Mouse (Mus musculus): ENCODE results near the gene Actr8. TPM values are rescaled to one million over a fixed set of nuclear protein-coding genes. Genes with fewer than 3 reads are reported as not detected.
A peak's percentile ranks its signal among the peaks of the same experiment; 100 is the strongest.

Actr8 gene
- 20.1 and 21.6 TPM in 2 replicates for polyA plus RNA-seq (2015; fragmentation: Nextera tagmentation; extraction: Ambion mirVana)

- Histone ChIP-seq H3K9ac (ENCODE audit: low read depth, low read length) (peak within 1 kb of the TSS; percentile 88), H3K4me1 (replicated peaks; ENCODE audit: control insufficient read depth, insufficient read depth, low read length) (no peaks in the 10 kb centered on the region), H3K27ac (ENCODE audit: low read depth, low read length) (peak within 1 kb of the TSS; percentile 91), H3K27me3 (replicated peaks; ENCODE audit: control insufficient read depth, insufficient read depth, low read length) (no peaks in the 10 kb centered on the region), H3K4me2 (replicated peaks; ENCODE audit: low read depth) (peak within 1 kb of the TSS; percentile 75), H3K4me3 (ENCODE audit: low read depth, low read length) (peak within 1 kb of the TSS; percentile 89), H3K36me3 (ENCODE audit: control insufficient read depth, insufficient read depth) (peaks cover 51% of the 10 kb centered on the region), H3K9me3 (ENCODE audit: control insufficient read depth) (no peaks in the 10 kb centered on the region)
- TF ChIP-seq CTCF (IDR thresholded peaks at IDR 0.05; ENCODE audit: low read depth): no peak
- WGBS: under 1% methylated on average over 44 of the region's 44 CpGs
- ATAC-seq: peak; percentile 88
Observed at GRCm38 (mm10) chr14:29978254-29979204, at the start of gene Actr8. Gene Actr8 (plus strand): TSS chr14:29978337.

- H3K9me3 ChIP-seq (ENCODE audit: control insufficient read depth): no peaks in the 10 kb centered on the region
- H3K4me3 ChIP-seq (ENCODE audit: low read depth, low read length): no peak overlapping the region
- H3K27me3 ChIP-seq (replicated peaks; ENCODE audit: control insufficient read depth, insufficient read depth, low read length): no peaks in the 10 kb centered on the region
- no peaks in the 10 kb centered on the region for H3K36me3 ChIP-seq (ENCODE audit: control insufficient read depth, insufficient read depth)
- ATAC-seq: no peak
- no peak overlapping the region for H3K4me2 ChIP-seq (replicated peaks; ENCODE audit: low read depth)
- no peak overlapping the region for H3K9ac ChIP-seq (ENCODE audit: low read depth, low read length)
- no peaks in the 10 kb centered on the region for H3K4me1 ChIP-seq (replicated peaks; ENCODE audit: control insufficient read depth, insufficient read depth, low read length)
- H3K27ac ChIP-seq (ENCODE audit: low read depth, low read length): no peak overlapping the region
- no peak for TF ChIP-seq CTCF (IDR thresholded peaks at IDR 0.05; ENCODE audit: low read depth)
- 84% methylated on average over 4 of the region's 4 CpGs for WGBS
Observed at GRCm38 (mm10) chr14:29928966-29929365, 49.2 kb upstream of the Actr8 start.

- no peak for ATAC-seq
- no peak overlapping the region for H3K4me3 ChIP-seq (ENCODE audit: low read depth, low read length)
Observed at GRCm38 (mm10) chr14:29935516-29935915, 42.6 kb upstream of the Actr8 start.

GRCm38 (mm10) chr14:29937466-29937865, 40.7 kb upstream of the Actr8 start:
- TF ChIP-seq CTCF (IDR thresholded peaks at IDR 0.05; ENCODE audit: low read depth): peak; percentile 45
- no peak for ATAC-seq
- Histone ChIP-seq H3K4me2 (replicated peaks; ENCODE audit: low read depth) (no peak overlapping the region), H3K9ac (ENCODE audit: low read depth, low read length) (no peak overlapping the region), H3K4me1 (replicated peaks; ENCODE audit: control insufficient read depth, insufficient read depth, low read length) (no peaks in the 10 kb centered on the region), H3K9me3 (ENCODE audit: control insufficient read depth) (no peaks in the 10 kb centered on the region), H3K27me3 (replicated peaks; ENCODE audit: control insufficient read depth, insufficient read depth, low read length) (0 out of 2 replicates have a peak, but pooled peaks cover 6% of the 10 kb centered on the region), H3K27ac (ENCODE audit: low read depth, low read length) (no peak overlapping the region), H3K4me3 (ENCODE audit: low read depth, low read length) (no peak overlapping the region), H3K36me3 (ENCODE audit: control insufficient read depth, insufficient read depth) (no peaks in the 10 kb centered on the region)
- WGBS: 86% methylated on average over 15 of the region's 15 CpGs

More at GRCm38 (mm10) chr14:29935516-29935915, 42.6 kb upstream of the Actr8 start:
- Histone ChIP-seq H3K4me1 (replicated peaks; ENCODE audit: control insufficient read depth, insufficient read depth, low read length) (no peaks in the 10 kb centered on the region), H3K9me3 (ENCODE audit: control insufficient read depth) (no peaks in the 10 kb centered on the region), H3K9ac (ENCODE audit: low read depth, low read length) (no peak overlapping the region), H3K4me2 (replicated peaks; ENCODE audit: low read depth) (no peak overlapping the region), H3K27ac (ENCODE audit: low read depth, low read length) (no peak overlapping the region), H3K36me3 (ENCODE audit: control insufficient read depth, insufficient read depth) (no peaks in the 10 kb centered on the region), H3K27me3 (replicated peaks; ENCODE audit: control insufficient read depth, insufficient read depth, low read length) (0 out of 2 replicates have a peak, but pooled peaks cover 6% of the 10 kb centered on the region)
- TF ChIP-seq CTCF (IDR thresholded peaks at IDR 0.05; ENCODE audit: low read depth): no peak
- WGBS: 67% methylated on average over 5 of the region's 5 CpGs

- Histone ChIP-seq H3K9me3 (ENCODE audit: control insufficient read depth) (no peaks in the 10 kb centered on the region), H3K4me3 (ENCODE audit: low read depth, low read length) (no peak overlapping the region)
Observed at GRCm38 (mm10) chr14:29939600-29940312, 38.4 kb upstream of the Actr8 start.

GRCm38 (mm10) chr14:29940313-29940812, 37.8 kb upstream of the Actr8 start:
- TF ChIP-seq CTCF (IDR thresholded peaks at IDR 0.05; ENCODE audit: low read depth): no peak
- no peak overlapping the region for H3K4me2 ChIP-seq (replicated peaks; ENCODE audit: low read depth)
- no peaks in the 10 kb centered on the region for H3K36me3 ChIP-seq (ENCODE audit: control insufficient read depth, insufficient read depth)
- H3K27me3 ChIP-seq (replicated peaks; ENCODE audit: control insufficient read depth, insufficient read depth, low read length): 0 out of 2 replicates have a peak, but pooled peaks cover 6% of the 10 kb centered on the region
- ATAC-seq: no peak
- 14% methylated on average over 10 of the region's 10 CpGs for WGBS
- no peaks in the 10 kb centered on the region for H3K4me1 ChIP-seq (replicated peaks; ENCODE audit: control insufficient read depth, insufficient read depth, low read length)
- no peak overlapping the region for H3K9ac ChIP-seq (ENCODE audit: low read depth, low read length)
- no peaks in the 10 kb centered on the region for H3K9me3 ChIP-seq (ENCODE audit: control insufficient read depth)
- H3K4me3 ChIP-seq (ENCODE audit: low read depth, low read length): no peak overlapping the region
- no peak overlapping the region for H3K27ac ChIP-seq (ENCODE audit: low read depth, low read length)

More at GRCm38 (mm10) chr14:29939600-29940312, 38.4 kb upstream of the Actr8 start:
- peak; percentile 45 for TF ChIP-seq CTCF (IDR thresholded peaks at IDR 0.05; ENCODE audit: low read depth)
- Histone ChIP-seq H3K27me3 (replicated peaks; ENCODE audit: control insufficient read depth, insufficient read depth, low read length) (0 out of 2 replicates have a peak, but pooled peaks cover 6% of the 10 kb centered on the region), H3K27ac (ENCODE audit: low read depth, low read length) (no peak overlapping the region), H3K4me1 (replicated peaks; ENCODE audit: control insufficient read depth, insufficient read depth, low read length) (no peaks in the 10 kb centered on the region), H3K9ac (ENCODE audit: low read depth, low read length) (no peak overlapping the region), H3K36me3 (ENCODE audit: control insufficient read depth, insufficient read depth) (no peaks in the 10 kb centered on the region), H3K4me2 (replicated peaks; ENCODE audit: low read depth) (no peak overlapping the region)
- no peak for ATAC-seq
- WGBS: 42% methylated on average over 20 of the region's 20 CpGs
